Mouse (Mus musculus) kidney, embryonic 15.5 days (tissue): ENCODE results near the gene Kdelc1. TPM values are rescaled to one million over a fixed set of nuclear protein-coding genes. Genes with fewer than 3 reads are reported as not detected.
A peak's percentile ranks its signal among the peaks of the same experiment; 100 is the strongest.

Experiments used
- ATAC-seq: fragments of 200-750 bp; cut with Nextera tagmentation; replicated peaks from 2 replicates; pipeline ENCODE4 v1.8.0; 2017; ENCODE audit warnings: moderate TSS enrichment; ENCODE audit not compliant: low FRiP score
- H3K27ac ChIP-seq: fragments of 300-500 bp; sonication (generic); 2 replicates; pipeline ENCODE4 v1.5.1; 2015; ENCODE audit warnings: mild to moderate bottlenecking, inconsistent platforms
- H3K27me3 ChIP-seq: fragments of 300-500 bp; sonication (generic); 2 replicates; pipeline ENCODE4 v1.6.1; 2015; ENCODE audit warnings: inconsistent platforms
- H3K36me3 ChIP-seq: fragments of 300-500 bp; sonication (generic); 2 replicates; pipeline ENCODE4 v1.6.1; 2015; ENCODE audit warnings: inconsistent platforms
- H3K4me1 ChIP-seq: fragments of 300-500 bp; sonication (generic); 2 replicates; pipeline ENCODE4 v1.6.1; 2015; ENCODE audit warnings: inconsistent platforms
- H3K4me2 ChIP-seq: fragments of 300-500 bp; sonication (generic); 2 replicates; pipeline ENCODE4 v1.6.1; 2015; ENCODE audit warnings: moderate library complexity, mild to moderate bottlenecking, inconsistent platforms
- H3K4me3 ChIP-seq: fragments of 300-500 bp; sonication (generic); replicated peaks from 2 replicates; pipeline ENCODE4 v1.5.1; 2015; ENCODE audit warnings: mild to moderate bottlenecking, inconsistent platforms
- H3K9ac ChIP-seq: fragments of 300-500 bp; sonication (generic); 2 replicates; pipeline ENCODE4 v1.6.1; 2015; ENCODE audit warnings: mild to moderate bottlenecking, inconsistent platforms
- H3K9me3 ChIP-seq: fragments of 300-500 bp; sonication (generic); replicated peaks from 2 replicates; pipeline ENCODE4 v1.6.1; 2016; ENCODE audit warnings: inconsistent platforms
- WGBS: fragments of 180-500 bp; shearing (Covaris S2); methylation state at CpG from one replicate; pipeline ENCODE4 v1.1.7; 2015; ENCODE audit warnings: mixed read lengths; 5-methylcytosine and 5-hydroxymethylcytosine counted together
- polyA plus RNA-seq: library from polyadenylated mRNA; unstranded; fragments of >200 nt; fragmentation: Nextera tagmentation; extraction: Ambion mirVana; gene quantifications from 2 replicates; pipeline ENCODE4 v1.2.1, GENCODE M21; 2015

Gene Kdelc1
- polyA plus RNA-seq, 1 experiment from 2014 or later, result 68.3 TPM

DNA sequence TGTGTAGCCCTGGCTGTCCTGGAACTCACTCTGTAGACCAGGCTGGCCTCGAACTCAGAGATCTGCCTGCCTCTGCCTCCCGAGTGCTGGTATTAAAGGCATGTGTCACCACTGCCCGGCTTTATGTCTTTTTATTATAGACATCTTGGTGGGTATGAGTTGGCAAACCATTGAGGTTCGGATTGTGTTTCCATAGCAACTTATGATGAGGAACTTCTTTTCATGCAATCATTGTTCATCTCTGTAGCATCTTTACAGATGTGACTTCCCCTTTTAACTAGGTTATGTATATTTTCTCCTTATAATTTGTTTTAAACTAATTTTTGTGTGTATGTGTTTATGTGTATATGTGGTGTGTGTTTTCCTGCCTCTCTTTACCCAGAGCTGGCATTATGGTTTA lies 7.0 kb upstream of the Kdelc1 start:
- no peak for ATAC-seq
- Histone ChIP-seq H3K27me3 (no peaks in the 10 kb centered on the region), H3K36me3 (peaks cover 57% of the 10 kb centered on the region), H3K27ac (no peak overlapping the region), H3K9me3 (no peaks in the 10 kb centered on the region), H3K4me1 (peaks cover under 1% of the 10 kb centered on the region; the same call in 1 of the 2 replicates), H3K9ac (no peak overlapping the region), H3K4me2 (no peak overlapping the region), H3K4me3 (no peak overlapping the region)
- WGBS, result 94% methylated on average over 4 of the region's 4 CpGs

DNA sequence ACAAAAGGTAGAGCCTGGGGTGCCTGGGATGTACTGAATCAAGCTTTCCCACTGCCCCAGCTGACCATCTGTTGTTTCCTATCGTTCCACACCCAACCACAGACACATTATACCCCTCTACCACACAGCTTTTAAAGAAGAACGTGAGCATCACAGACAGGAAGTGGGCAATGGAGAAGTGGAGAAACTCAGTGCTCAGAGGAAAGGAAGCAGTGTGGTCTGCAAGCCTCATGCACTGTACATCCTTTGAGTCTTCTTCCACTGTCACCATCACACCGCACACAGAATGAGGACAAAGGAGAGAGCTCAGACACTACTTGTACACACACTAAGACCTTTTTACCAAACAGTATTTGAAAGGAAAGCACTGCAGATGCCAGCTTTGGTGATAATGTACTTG lies 3.6 kb upstream of the Kdelc1 start:
- ATAC-seq, result no peak
- Histone ChIP-seq H3K27ac (no peak overlapping the region), H3K36me3 (peaks cover 31% of the 10 kb centered on the region; the same call in 1 of the 2 replicates), H3K9ac (no peak overlapping the region), H3K4me3 (no peak overlapping the region), H3K4me1 (peaks cover 12% of the 10 kb centered on the region; the same call in 1 of the 2 replicates), H3K27me3 (no peaks in the 10 kb centered on the region), H3K4me2 (no peak overlapping the region), H3K9me3 (no peaks in the 10 kb centered on the region)
- WGBS, result 74% methylated on average over 3 of the region's 3 CpGs

DNA sequence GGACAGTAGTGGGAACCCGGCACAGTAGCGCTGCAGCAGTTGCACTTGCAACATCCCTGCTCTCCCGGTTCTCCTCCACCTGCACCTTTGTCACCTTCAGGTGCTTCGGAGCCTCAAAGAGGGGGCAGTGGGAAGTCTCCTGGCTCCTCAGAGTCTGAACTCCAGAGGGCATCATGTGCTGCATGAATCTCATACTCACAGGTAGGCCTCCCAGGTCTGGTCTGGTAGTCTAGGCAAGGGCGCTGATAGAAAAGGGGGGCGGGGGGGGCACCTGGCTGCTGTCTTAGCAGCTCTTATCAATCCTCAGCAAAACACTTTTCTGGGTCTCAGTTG lies 1.4 kb upstream of the Kdelc1 start:
- WGBS, result 5% methylated on average over 6 of the region's 6 CpGs
- H3K9ac ChIP-seq, result peak overlapping the region; percentile 88
- H3K27ac ChIP-seq, result peak overlapping the region; percentile 99
- peak overlapping the region; percentile 78 for H3K4me3 ChIP-seq
- peaks cover 25% of the 10 kb centered on the region for H3K36me3 ChIP-seq
- H3K27me3 ChIP-seq, result no peaks in the 10 kb centered on the region
- ATAC-seq, result peak; percentile 30
- H3K4me2 ChIP-seq, result peak overlapping the region; percentile 77
- peaks cover 12% of the 10 kb centered on the region; the same call in 1 of the 2 replicates for H3K4me1 ChIP-seq
- no peaks in the 10 kb centered on the region for H3K9me3 ChIP-seq

DNA sequence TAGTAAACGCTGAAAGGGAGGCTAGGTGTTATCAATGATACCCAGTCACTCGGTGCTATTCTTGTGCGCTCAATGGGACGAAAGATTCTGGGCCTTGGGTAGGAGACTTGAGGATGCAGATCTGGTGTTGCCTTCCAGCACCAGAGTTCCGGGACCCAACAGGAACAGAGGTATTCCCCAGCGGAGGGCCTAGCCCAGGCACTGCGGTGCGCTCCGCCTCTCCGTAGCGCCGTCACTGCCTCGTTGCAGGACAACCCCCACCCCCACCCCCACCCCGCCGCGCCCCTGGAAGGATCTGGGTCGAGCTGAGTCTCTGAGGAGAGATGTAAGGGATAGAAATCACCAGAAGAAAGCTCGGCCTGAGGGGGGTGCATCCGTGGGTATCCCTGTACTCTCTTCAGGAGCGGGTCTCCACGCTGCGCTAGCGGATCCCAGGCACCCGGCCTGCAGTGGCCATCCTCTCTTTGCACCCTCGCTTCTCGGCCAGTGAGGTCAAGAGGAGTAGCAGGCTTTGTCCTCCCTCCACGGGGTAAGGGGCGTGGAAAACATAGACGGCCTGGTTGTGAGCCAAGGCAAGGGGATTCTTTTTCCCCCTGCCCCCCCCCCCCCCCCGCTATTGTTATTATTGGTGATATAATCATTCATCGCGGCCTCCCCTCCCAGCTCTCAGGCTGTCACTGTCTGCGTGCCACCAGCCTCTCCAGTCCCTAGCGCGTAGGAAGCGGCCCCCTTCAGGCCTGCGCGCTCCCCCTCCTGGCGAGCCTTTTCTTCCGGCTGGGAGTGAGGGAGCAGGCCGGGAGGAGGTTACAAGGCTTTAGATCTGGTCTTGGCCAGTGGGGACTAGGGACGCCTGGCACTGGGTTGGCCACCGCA lies 829 bp upstream of the Kdelc1 start:
- Histone ChIP-seq H3K9ac (peak overlapping the region; percentile 88), H3K9me3 (no peaks in the 10 kb centered on the region), H3K27ac (peak overlapping the region; percentile 99), H3K4me3 (peak overlapping the region; percentile 78), H3K4me1 (peaks cover 12% of the 10 kb centered on the region; the same call in 1 of the 2 replicates), H3K4me2 (peak overlapping the region; percentile 77), H3K36me3 (peaks cover 25% of the 10 kb centered on the region), H3K27me3 (no peaks in the 10 kb centered on the region)
- WGBS, result under 1% methylated on average over 40 of the region's 43 CpGs
- ATAC-seq, result peak; percentile 91

DNA sequence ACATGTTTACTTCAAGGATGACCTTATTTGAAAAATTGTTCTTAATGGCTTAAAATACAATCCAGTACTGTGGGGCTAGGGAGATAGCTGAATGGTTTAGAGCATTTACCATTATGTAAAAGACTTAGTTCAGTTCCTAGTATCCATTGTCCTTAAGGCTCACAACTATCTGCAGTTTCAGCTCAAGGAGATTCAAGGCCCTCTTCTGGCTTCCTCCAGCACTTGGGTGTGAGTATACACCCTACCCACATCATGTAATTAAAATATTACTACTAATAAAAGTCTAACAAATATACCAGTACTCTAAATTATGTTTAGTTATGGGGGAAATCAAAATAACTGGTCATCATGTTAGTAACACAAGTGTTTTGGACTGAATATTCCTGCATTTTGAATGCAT lies 1.0 kb downstream of the Kdelc1 start:
- Histone ChIP-seq H3K27me3 (no peaks in the 10 kb centered on the region), H3K4me1 (peaks cover 12% of the 10 kb centered on the region; the same call in 1 of the 2 replicates), H3K36me3 (peaks cover 32% of the 10 kb centered on the region), H3K27ac (no peak overlapping the region), H3K9me3 (no peaks in the 10 kb centered on the region), H3K4me2 (peak overlapping the region; percentile 77), H3K4me3 (peak overlapping the region; percentile 78), H3K9ac (peak overlapping the region; percentile 33; the same call in 1 of the 2 replicates)
- ATAC-seq, result no peak

DNA sequence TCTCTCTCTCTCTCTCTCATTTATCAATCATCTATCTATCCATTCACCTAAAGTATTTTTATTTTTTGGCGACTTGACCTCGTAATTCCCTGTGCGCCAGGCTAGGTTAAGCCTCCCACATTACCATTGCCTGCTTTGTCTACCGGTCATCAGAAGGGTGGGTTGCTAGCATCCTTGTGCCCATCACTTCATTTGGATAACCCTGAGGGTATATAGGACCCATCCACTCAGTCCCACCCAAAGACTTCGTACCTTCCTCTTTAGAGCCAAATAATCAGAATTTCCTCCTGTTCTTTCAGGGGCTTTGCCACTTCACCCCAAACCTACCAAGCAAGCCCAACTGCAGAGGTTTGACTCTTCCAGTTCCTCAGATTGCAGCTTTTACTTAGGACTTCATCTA lies 15.7 kb downstream of the Kdelc1 start:
- Histone ChIP-seq H3K9me3 (no peaks in the 10 kb centered on the region), H3K4me1 (peaks cover 11% of the 10 kb centered on the region), H3K27me3 (no peaks in the 10 kb centered on the region), H3K4me3 (peak overlapping the region; percentile 69), H3K27ac (no peak overlapping the region), H3K4me2 (peak overlapping the region; percentile 71), H3K36me3 (peaks cover 35% of the 10 kb centered on the region), H3K9ac (peak overlapping the region; percentile 47; the same call in 1 of the 2 replicates)
- 14% methylated on average over 5 of the region's 5 CpGs for WGBS
- ATAC-seq, result no peak

DNA sequence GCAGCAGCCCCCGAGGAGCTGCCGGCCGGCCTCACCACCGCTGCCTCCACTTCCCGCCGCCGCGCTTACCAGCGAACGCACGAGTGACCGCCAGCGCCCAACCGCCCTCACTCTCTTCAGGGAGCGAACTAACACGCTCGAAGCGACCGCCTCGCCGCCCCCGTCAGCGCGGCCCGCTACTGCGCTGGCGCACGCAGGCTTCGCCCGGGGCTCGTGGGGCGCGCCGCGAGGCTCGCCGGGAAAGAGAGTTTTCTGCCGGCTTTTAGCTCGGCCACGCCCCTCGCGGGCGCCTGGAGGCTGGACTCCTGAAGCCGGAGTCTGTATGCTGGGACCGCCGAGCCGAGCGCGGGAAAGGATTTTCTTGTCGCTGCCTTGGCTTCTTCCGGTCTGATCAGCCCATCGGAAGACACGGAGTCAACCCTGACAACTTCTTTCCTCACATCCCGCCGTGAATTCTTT lies 16.3 kb downstream of the Kdelc1 start, which contains the start of gene Tex30:
Tex30 (minus strand) TSS at position 183 of the 459 bp plus-strand sequence.
- Histone ChIP-seq H3K4me1 (peaks cover 11% of the 10 kb centered on the region), H3K9me3 (no peaks in the 10 kb centered on the region), H3K27me3 (no peaks in the 10 kb centered on the region), H3K9ac (peak within 1 kb of the TSS; percentile 77), H3K4me2 (peak within 1 kb of the TSS; percentile 71), H3K36me3 (peaks cover 34% of the 10 kb centered on the region), H3K4me3 (peak within 1 kb of the TSS; percentile 69), H3K27ac (peak within 1 kb of the TSS; percentile 92)
- under 1% methylated on average over 53 of the region's 55 CpGs for WGBS
- ATAC-seq, result peak; percentile 98

DNA sequence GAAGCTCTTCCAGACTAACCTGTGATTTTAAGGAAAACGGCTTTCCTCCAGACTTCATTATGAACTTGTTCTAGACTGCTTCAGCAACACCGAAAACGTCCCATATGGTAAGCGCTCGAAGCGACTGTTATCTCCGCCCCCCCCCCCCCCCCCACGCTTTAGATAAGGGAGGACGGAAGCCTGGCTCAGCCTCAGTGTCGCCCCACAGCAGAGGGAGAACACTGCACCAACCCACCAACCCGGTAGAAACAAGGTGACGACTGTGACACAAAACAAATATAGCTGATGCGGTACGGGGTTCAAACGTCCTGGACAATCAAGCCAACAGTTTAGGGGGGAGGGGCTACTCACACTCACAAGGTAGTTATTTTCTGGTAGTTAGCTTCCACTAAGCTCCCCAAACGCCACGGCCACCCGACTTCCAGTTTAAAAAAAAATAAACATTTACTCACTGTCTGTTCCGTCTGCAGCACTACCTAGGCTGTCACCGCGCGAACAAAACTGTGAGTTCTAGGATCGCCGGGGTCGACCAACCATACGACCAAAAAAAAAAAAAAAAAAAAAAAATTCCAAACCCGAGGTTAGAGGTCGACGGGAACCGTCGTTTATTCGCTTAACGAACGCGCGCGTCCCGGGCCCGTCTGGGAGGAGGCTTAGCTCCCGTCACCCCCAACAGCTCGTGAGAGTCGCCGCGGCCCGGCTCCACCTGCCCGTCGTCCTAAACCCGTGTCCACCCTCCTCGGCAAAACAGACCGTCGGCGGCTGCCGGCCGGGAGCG lies 17.0 kb downstream of the Kdelc1 start:
- Histone ChIP-seq H3K4me2 (peak overlapping the region; percentile 71), H3K36me3 (peaks cover 34% of the 10 kb centered on the region), H3K4me1 (peaks cover 11% of the 10 kb centered on the region), H3K27ac (peak overlapping the region; percentile 92), H3K4me3 (peak overlapping the region; percentile 69), H3K27me3 (no peaks in the 10 kb centered on the region), H3K9me3 (no peaks in the 10 kb centered on the region), H3K9ac (peak overlapping the region; percentile 77)
- peak; percentile 85 for ATAC-seq
- WGBS, result under 1% methylated on average over 55 of the region's 55 CpGs

DNA sequence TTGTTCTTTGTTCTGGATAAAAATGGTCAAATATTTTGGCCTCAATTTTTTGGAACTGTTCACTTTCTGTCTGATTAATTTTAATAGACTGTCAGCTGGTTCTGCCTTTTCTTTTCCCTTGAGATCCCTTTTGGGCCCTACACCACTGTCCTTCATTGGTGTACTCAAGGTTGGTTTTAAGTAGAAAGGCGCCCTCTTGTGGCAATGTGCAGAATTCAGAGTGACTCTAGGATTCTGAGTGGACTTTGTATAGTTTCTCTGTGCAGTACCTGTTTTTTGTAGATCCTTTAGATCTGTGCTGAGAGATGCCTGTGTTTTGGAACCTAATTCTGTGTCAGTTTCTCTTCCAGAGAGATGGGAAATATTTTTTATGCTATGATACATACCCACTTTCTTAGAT lies 54.0 kb downstream of the Kdelc1 start:
- WGBS, result 3% methylated on average over 1 of the region's 1 CpGs
- H3K4me1 ChIP-seq, result no peaks in the 10 kb centered on the region
- H3K27ac ChIP-seq, result no peak overlapping the region
- H3K4me3 ChIP-seq, result no peak overlapping the region
- no peaks in the 10 kb centered on the region for H3K9me3 ChIP-seq
- no peaks in the 10 kb centered on the region for H3K27me3 ChIP-seq
- H3K36me3 ChIP-seq, result no peaks in the 10 kb centered on the region
- no peak overlapping the region for H3K4me2 ChIP-seq
- no peak for ATAC-seq
- no peak overlapping the region for H3K9ac ChIP-seq

DNA sequence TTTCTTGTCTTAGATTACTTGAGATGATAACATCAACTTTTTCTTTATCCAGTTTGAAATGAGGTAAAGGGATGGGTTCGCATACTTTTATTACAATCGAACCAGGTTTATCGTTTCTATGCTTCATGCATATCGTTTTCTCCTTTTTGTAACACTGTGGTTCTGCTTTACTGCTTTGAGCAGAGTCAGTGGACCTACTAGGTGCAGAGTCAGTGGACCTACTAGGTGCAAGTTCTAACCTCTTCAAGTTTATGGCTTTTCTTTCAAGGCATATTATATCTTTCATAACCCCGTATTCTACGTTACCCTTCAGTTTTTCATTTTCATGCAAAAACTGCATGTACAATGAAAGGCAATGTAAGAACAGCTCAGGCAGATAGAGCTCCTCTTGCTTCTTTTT lies 55.2 kb downstream of the Kdelc1 start:
- H3K4me2 ChIP-seq, result no peak overlapping the region
- WGBS, result 95% methylated on average over 6 of the region's 6 CpGs
- no peak overlapping the region for H3K4me3 ChIP-seq
- no peaks in the 10 kb centered on the region for H3K27me3 ChIP-seq
- H3K9ac ChIP-seq, result no peak overlapping the region
- H3K27ac ChIP-seq, result no peak overlapping the region
- H3K9me3 ChIP-seq, result no peaks in the 10 kb centered on the region
- no peaks in the 10 kb centered on the region for H3K36me3 ChIP-seq
- H3K4me1 ChIP-seq, result no peaks in the 10 kb centered on the region
- no peak for ATAC-seq

DNA sequence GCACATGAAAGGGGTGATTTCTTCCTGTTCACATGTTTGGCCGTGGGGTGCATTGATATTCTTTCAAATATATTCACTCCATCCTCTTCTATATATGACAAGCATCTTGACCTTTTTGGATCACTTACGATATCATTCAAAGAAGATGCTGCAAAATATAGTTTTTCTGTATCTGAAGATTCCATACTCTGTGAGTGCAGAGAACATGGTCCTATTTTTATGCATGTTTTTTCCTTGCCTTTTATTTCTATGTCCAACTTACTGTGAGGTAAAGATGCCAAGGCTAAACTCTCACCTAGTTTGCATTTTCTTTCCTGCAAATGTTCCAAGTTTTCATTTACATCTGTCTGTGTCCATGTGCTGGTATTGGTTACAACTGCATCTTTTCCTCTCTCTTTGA lies 56.8 kb downstream of the Kdelc1 start, which contains the start of gene Gm8251:
Gm8251 (minus strand) TSS at position 101 of the 400 bp plus-strand sequence.
- no peaks in the 10 kb centered on the region for H3K4me1 ChIP-seq
- no peak within 1 kb of the TSS for H3K27ac ChIP-seq
- H3K9ac ChIP-seq, result no peak within 1 kb of the TSS
- no peak within 1 kb of the TSS for H3K4me2 ChIP-seq
- 87% methylated on average over 2 of the region's 2 CpGs for whole genome bisulfite sequencing
- no peaks in the 10 kb centered on the region for H3K36me3 ChIP-seq
- no peak within 1 kb of the TSS for H3K4me3 ChIP-seq
- no peaks in the 10 kb centered on the region for H3K27me3 ChIP-seq
- no peak for ATAC-seq
- H3K9me3 ChIP-seq, result no peaks in the 10 kb centered on the region

DNA sequence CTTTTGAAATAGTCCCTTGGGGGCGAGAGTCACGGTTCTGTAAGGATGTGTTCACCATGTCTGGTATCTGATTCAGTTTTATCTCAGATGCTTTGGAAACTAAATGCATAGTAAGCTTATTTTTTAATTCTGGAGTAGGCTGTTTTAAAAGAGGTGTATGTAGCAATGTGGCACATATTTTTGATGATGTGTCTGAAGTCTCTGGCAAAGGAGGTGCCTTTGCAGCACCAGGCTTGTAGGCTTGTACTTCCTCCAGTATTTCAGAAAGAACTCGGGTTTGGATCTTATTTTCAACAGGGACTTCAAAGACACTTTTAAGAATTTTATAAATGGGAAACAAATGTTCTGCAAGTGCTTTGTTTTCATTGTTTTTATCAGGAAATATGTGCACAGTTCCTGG lies 60.8 kb downstream of the Kdelc1 start:
- Histone ChIP-seq H3K27me3 (no peaks in the 10 kb centered on the region), H3K9ac (no peak overlapping the region), H3K9me3 (no peaks in the 10 kb centered on the region), H3K27ac (no peak overlapping the region), H3K36me3 (no peaks in the 10 kb centered on the region), H3K4me1 (no peaks in the 10 kb centered on the region), H3K4me3 (no peak overlapping the region), H3K4me2 (no peak overlapping the region)
- 83% methylated on average over 3 of the region's 3 CpGs for WGBS
- ATAC-seq, result no peak
